Mouse (Mus musculus): ENCODE data around the gene Col18a1.

Gene Col18a1

GRCm38 (mm10) chr10:77062393-77063010 is 103.8 kb downstream of the Col18a1 start:
- DNase-seq (ENCODE audit: low read depth), result no peak

- DNase-seq (ENCODE audit: low read depth), result no peak
These were observed 104.9 kb downstream of the Col18a1 start for GRCm38 (mm10) chr10:77061426-77061825.

- no peak for DNase-seq (ENCODE audit: low read depth)
These were observed 109.6 kb downstream of the Col18a1 start for GRCm38 (mm10) chr10:77056768-77057167.

- no peak for DNase-seq (ENCODE audit: low read depth)
These were observed 117.7 kb downstream of the Col18a1 start for GRCm38 (mm10) chr10:77048606-77049005.

GRCm38 (mm10) chr10:77048196-77048595 is 118.2 kb downstream of the Col18a1 start:
- no peak for DNase-seq (ENCODE audit: low read depth)

GRCm38 (mm10) chr10:77038579-77039174 is 127.7 kb downstream of the Col18a1 start:
- no peak for DNase-seq (ENCODE audit: low read depth)

- no peak for DNase-seq (ENCODE audit: low read depth)
These were observed 130.9 kb downstream of the Col18a1 start for GRCm38 (mm10) chr10:77035487-77035886.

GRCm38 (mm10) chr10:77033323-77034025 is 132.9 kb downstream of the Col18a1 start:
- DNase-seq (ENCODE audit: low read depth), result peak; percentile 37

GRCm38 (mm10) chr10:77032591-77033322 is 133.6 kb downstream of the Col18a1 start:
- DNase-seq (ENCODE audit: low read depth), result peak; percentile 94

GRCm38 (mm10) chr10:77031768-77032375 is 134.5 kb downstream of the Col18a1 start, which contains the start of gene Slc19a1:
Gene Slc19a1, plus strand, starts transcription at chr10:77032241.
- DNase-seq (ENCODE audit: low read depth), result no peak

- no peak for DNase-seq (ENCODE audit: low read depth)
These were observed 135.7 kb downstream of the Col18a1 start for GRCm38 (mm10) chr10:77030666-77031065.

- no peak for DNase-seq (ENCODE audit: low read depth)
These were observed 136.6 kb downstream of the Col18a1 start for GRCm38 (mm10) chr10:77029761-77030160.

GRCm38 (mm10) chr10:77028782-77029296 is 137.5 kb downstream of the Col18a1 start:
- no peak for DNase-seq (ENCODE audit: low read depth)

- no peak for DNase-seq (ENCODE audit: low read depth)
These were observed 139.4 kb downstream of the Col18a1 start for GRCm38 (mm10) chr10:77026944-77027343.

GRCm38 (mm10) chr10:77024231-77024630 is 142.1 kb downstream of the Col18a1 start:
- no peak for DNase-seq (ENCODE audit: low read depth)

- no peak for DNase-seq (ENCODE audit: low read depth)
These were observed 143.8 kb downstream of the Col18a1 start for GRCm38 (mm10) chr10:77022301-77023130.

- DNase-seq (ENCODE audit: low read depth), result peak; percentile 72
These were observed 144.8 kb downstream of the Col18a1 start for GRCm38 (mm10) chr10:77021399-77022052.

GRCm38 (mm10) chr10:77017662-77018061 is 148.7 kb downstream of the Col18a1 start:
- no peak for DNase-seq (ENCODE audit: low read depth)

- DNase-seq (ENCODE audit: low read depth), result no peak
These were observed 149.3 kb downstream of the Col18a1 start for GRCm38 (mm10) chr10:77017061-77017460.

- DNase-seq (ENCODE audit: low read depth), result no peak
These were observed 149.8 kb downstream of the Col18a1 start for GRCm38 (mm10) chr10:77016499-77016898.

All from c-Kit-positive CD71-positive TER-119-negative erythroid progenitor cells, embryonic 14.5 days (primary cell).